Mouse (Mus musculus) megakaryocyte, embryonic 14.5 days (primary cell): ENCODE data around the gene Arel1. TPM values are rescaled to one million over a fixed set of nuclear protein-coding genes. Genes with fewer than 3 reads are reported as not detected.

ENCODE experiments used
- H3K27me3 ChIP-seq: replicated peaks from 2 replicates; pipeline ENCODE3; 2012; ENCODE audit warnings: inconsistent platforms
- H3K36me3 ChIP-seq: replicated peaks from 2 replicates; pipeline ENCODE3; 2012; ENCODE audit warnings: low read length, inconsistent platforms, mixed read lengths
- H3K4me1 ChIP-seq: 2 replicates; pipeline ENCODE4 v1.6.1; 2012; ENCODE audit warnings: inconsistent platforms
- H3K4me3 ChIP-seq: replicated peaks from 2 replicates; pipeline ENCODE3; 2012; ENCODE audit warnings: moderate library complexity, mild to moderate bottlenecking, inconsistent platforms
- H3K9me3 ChIP-seq: 2 replicates; pipeline ENCODE4 v1.6.1; 2012; ENCODE audit warnings: inconsistent platforms
- FLI1 ChIP-seq: IDR thresholded peaks from 2 replicates; pipeline ENCODE4 v1.6.1; 2012; ENCODE audit warnings: low read length, inconsistent platforms, mixed read lengths
- GATA1 ChIP-seq: IDR thresholded peaks from 3 replicates; pipeline ENCODE4 v1.6.1; 2012; ENCODE audit warnings: mixed read lengths, low read length, inconsistent platforms, borderline replicate concordance
- polyA plus RNA-seq: library from polyadenylated mRNA; stranded (reverse); fragments of >175 nt; gene quantifications from 2 replicates; pipeline ENCODE4 v1.2.3, GENCODE M21; 2012; ENCODE audit warnings: low replicate concordance; ENCODE audit not compliant: insufficient read depth

Arel1 gene
- polyA plus RNA-seq, 1 experiment, result 1.1 TPM

GRCm38 (mm10) chr12:84873434-84873833, 97.3 kb downstream of the Arel1 start:
- peaks cover 61% of the 10 kb centered on the region for H3K4me1 ChIP-seq
- H3K27me3 ChIP-seq, result peaks cover 60% of the 10 kb centered on the region
- peak overlapping the region; percentile 81 for H3K4me3 ChIP-seq
- H3K9me3 ChIP-seq, result no peaks in the 10 kb centered on the region
- TF ChIP-seq GATA1 (no peak), FLI1 (no peak)
- no peaks in the 10 kb centered on the region for H3K36me3 ChIP-seq

DNA sequence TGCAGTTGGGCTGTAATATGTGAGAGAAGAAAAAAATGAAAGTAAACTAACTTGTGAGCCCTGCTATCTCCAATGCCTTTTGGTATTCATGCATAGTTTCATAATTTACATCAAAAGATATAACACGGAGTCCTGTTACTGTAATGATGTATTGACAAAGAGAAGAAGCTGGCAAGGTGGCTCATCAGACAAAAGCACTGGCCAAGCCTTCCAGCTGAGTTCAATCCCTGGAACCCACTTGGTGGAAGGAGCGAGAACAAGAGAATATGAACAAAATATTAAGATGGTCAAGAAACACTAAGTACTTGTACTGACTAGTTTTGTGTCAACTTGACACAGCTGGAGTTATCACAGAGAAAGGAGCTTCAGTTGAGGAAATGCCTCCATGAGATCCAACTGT, 98.4 kb downstream of the Arel1 start:
- Histone ChIP-seq H3K27me3 (peaks cover 57% of the 10 kb centered on the region), H3K4me1 (peaks cover 70% of the 10 kb centered on the region)
- TF ChIP-seq FLI1, result no peak
- TF ChIP-seq GATA1, result no peak

More for the DNA sequence above, 98.4 kb downstream of the Arel1 start:
- no peak overlapping the region for H3K4me3 ChIP-seq
- no peaks in the 10 kb centered on the region for H3K9me3 ChIP-seq
- no peaks in the 10 kb centered on the region for H3K36me3 ChIP-seq

Other genes with a start within 250 kb of the Arel1 start
- gene Npc2, start 197.7 kb downstream of the Arel1 start, polyA plus RNA-seq, result 34.2 and 286 TPM in 2 replicates
- 35.5 and 39.1 TPM in 2 replicates for gene Isca2, start 197.6 kb downstream of the Arel1 start, polyA plus RNA-seq
- gene Ltbp2, start 94.4 kb downstream of the Arel1 start, polyA plus RNA-seq, result 1.8 and 16.4 TPM in 2 replicates
- gene Fcf1, start within 50 bp of the Arel1 start, polyA plus RNA-seq, result 24.7 TPM in 1 of 2 replicates, not detected in the other
- 6.7 and 8.8 TPM in 2 replicates for gene Ylpm1, start 25.4 kb upstream of the Arel1 start, polyA plus RNA-seq
- 2.2 TPM in 2 replicates for gene Prox2, start 139.9 kb upstream of the Arel1 start, polyA plus RNA-seq
- 187 and 398 TPM in 2 replicates for gene Dlst, start 139.9 kb upstream of the Arel1 start, polyA plus RNA-seq
- gene Rps6kl1, start 180.4 kb upstream of the Arel1 start, polyA plus RNA-seq, result 0.68 TPM in 1 of 2 replicates, not detected in the other
- gene Pgf, start 206.9 kb upstream of the Arel1 start, polyA plus RNA-seq, result 0.10 TPM in 1 of 2 replicates, not detected in the other
- gene Eif2b2, start 248.6 kb upstream of the Arel1 start, polyA plus RNA-seq, result 17.9 and 151 TPM in 2 replicates